Mouse (Mus musculus) neural tube, embryonic 10.5 days (tissue): ENCODE measurements around the gene Pappa2.
A peak's percentile ranks its signal among the peaks of the same experiment; 100 is the strongest.

ENCODE experiments used
- DNase-seq: peaks from one replicate; pipeline ENCODE4 v3.0.0-alpha.2; 2017; ENCODE audit warnings: low spot score; ENCODE audit errors: extremely low spot score

Gene Pappa2

DNA sequence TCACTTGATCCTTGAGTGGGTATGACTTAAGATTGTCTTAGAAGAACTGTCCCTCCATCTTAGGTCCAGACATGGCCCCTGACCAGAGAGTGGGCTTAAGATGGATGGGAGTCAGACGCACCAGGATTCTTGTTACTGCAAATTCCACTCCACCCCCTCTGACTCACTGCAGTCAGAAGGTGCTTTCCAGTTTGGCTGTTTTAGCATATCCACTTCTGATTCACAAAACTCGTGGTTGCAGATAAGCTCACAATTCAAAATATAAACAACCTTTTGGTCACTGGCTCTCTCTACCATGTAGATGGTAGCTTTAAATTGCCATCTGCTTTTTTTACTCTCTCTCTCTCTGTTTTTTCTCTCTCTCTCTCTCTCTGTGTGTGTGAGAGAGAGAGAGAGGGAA, 214.4 kb downstream of the Pappa2 start:
- no peak for DNase-seq

DNA sequence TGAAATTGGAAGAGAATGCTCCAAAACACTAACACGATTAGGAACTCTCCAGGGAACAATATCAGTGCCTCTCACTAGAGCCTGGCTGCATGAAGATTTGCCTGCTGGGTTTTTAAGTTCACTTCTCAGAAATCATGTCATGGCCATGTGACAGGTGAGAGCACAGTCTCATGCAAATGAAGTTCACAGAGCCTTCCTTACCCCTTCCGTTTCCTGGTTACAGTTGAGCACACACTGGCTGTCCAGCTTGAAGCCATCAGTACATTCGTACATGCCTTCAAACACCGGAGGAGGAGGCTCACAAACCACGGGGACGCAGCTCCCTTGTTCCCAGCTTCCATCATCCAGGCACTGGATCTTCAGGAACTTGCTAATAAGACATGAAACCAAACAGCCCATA, 215.6 kb downstream of the Pappa2 start:
- DNase-seq = no peak

- DNase-seq = no peak
Observed at GRCm38 (mm10) chr1:158764211-158764610, 216.1 kb downstream of the Pappa2 start.

DNA sequence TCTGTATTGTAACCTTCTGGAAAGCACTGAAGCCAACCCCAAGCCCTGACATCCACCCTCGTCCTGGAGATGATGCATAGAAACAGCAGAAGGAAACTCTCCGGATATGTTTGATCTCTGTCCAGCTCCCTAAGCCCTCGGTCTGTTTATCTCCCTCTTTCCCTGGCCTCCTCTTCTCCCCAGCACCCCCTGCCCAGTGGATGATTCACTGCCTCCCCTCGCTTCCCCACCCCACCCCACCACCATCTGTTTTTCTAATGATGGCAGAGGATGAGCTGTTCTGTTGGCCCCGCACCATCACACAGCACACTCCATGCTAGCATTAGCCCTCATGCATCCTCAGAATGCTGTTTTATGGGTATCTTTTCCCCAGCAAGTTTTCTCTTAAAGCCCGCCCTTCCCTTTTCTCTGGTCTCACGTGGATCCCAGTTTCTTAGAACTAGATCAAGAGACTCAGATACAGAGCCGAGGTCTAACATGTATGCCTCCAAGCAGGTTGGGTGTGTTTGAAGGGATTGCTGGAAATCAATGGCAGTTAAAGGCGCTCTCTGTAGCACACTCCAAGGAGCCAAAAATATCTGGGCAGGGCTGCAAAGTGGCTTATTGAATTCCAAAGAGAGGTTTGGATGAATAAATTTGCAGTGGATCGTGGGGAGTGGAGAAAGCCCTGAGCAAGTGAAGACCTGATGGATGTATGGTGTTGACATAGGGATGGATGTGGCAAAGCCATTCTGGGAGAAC, 231.8 kb downstream of the Pappa2 start:
- DNase-seq = peak; percentile 24

GRCm38 (mm10) chr1:158741449-158741848, 238.8 kb downstream of the Pappa2 start:
- peak; percentile 33 for DNase-seq

GRCm38 (mm10) chr1:158740949-158741348, 239.3 kb downstream of the Pappa2 start:
- no peak for DNase-seq

GRCm38 (mm10) chr1:158740161-158740766, 240.0 kb downstream of the Pappa2 start:
- DNase-seq = no peak

DNA sequence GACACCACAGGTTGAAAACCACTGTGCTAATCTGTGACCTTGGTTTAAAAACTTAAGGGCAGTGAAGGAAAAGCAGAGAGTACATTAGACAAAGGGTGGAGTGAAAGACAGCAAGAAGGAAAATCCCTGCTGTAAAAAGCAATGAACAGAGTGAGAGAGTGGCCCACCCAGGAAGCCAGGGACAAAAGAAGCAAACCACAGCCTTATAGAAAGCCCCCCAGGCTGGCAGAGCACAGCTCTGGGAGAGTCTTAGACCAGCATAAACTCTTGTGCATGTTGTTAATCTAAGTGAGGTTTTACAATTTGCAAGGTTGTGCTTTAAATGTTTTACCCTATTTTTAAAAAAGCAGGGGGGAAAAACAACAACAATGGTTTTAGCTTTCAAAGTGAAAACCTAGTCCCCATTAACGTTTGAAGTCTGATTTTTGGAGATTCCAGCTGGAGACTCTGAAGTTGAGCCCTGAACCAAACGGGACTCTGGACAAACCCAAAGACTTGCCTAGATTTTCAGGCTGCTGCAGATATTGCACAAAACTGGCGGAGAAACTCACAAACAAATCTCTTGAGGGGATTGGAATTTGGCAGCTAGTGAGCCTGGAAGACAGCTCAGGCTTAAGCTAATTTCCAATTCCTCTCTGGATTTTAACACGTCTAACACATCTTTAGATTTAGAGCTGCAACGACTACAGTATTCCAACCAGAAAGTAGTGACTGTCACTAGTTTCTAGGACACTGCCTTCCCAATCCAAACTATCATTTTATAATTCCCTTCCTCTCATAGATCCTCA, 241.0 kb downstream of the Pappa2 start:
- no peak for DNase-seq

DNA sequence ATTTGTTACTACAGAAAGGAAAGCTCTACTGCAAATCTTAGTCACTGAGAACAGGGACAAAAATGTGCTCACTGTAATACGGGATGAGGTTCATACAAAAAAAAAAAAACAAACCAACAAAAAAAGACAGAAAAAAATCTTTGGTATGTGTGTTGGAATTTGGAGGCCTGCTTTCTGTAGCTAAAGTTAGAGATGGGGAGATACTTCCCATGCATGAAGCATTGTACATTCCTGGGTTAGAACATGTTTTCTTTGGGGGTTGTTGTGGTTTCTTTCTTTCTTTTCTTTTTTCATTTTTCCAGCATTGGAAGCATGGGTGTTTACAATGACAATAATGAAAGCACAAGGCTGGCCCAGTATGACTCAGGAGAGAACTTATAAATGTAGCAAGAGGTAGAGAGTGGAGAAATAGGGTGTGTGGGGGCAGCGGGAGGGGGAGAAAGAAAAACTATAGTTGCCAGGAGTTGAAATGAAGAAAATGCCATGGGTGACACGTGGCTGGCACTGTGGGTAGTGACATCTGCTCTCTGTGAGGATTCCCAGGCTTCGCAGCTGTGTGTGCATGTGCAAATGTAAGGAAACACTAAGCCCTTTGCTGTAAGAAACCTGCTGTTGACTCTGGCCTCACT, 247.3 kb downstream of the Pappa2 start:
- no peak for DNase-seq

- DNase-seq = peak; percentile 39
Observed at GRCm38 (mm10) chr1:158713301-158714095, 266.8 kb downstream of the Pappa2 start.

GRCm38 (mm10) chr1:158701336-158701735, 279.0 kb downstream of the Pappa2 start:
- no peak for DNase-seq

GRCm38 (mm10) chr1:158700147-158700546, 280.1 kb downstream of the Pappa2 start:
- no peak for DNase-seq

GRCm38 (mm10) chr1:158699276-158699675, 281.0 kb downstream of the Pappa2 start:
- DNase-seq = no peak

- no peak for DNase-seq
Observed at GRCm38 (mm10) chr1:158697859-158698569, 282.3 kb downstream of the Pappa2 start.

GRCm38 (mm10) chr1:158697423-158697822, 282.9 kb downstream of the Pappa2 start:
- DNase-seq = no peak

GRCm38 (mm10) chr1:158687726-158688125, 292.6 kb downstream of the Pappa2 start:
- no peak for DNase-seq

DNA sequence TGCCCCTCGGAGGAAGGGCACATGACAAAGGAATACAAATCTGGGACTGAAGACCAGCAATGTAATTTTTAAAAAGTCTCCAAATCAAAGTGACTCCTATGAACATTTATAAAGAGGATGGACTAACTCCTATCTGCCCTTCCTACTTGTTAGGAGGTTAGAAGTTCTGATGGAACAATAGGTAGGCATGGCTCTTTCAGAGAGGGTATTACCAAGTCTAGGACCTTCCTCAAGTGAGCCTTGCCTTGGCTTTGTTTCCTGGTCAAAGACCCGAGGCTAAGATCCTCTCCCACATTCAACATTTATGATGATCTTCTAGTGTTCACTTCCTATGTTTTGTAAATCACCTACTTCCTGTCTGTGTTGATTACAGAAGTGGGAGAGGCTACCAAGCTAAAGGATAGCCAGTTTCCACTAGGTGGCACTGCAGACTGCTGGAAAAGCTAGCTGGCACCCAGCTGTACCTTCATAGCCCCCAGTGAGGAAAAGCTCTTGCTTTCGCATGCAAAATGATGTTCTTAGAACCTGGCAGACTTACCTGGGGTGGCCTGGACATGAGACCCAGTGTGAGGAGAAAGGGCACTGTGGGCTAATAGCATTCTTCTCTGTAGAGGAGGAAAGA, 310.2 kb downstream of the Pappa2 start:
- peak; percentile 57 for DNase-seq

DNA sequence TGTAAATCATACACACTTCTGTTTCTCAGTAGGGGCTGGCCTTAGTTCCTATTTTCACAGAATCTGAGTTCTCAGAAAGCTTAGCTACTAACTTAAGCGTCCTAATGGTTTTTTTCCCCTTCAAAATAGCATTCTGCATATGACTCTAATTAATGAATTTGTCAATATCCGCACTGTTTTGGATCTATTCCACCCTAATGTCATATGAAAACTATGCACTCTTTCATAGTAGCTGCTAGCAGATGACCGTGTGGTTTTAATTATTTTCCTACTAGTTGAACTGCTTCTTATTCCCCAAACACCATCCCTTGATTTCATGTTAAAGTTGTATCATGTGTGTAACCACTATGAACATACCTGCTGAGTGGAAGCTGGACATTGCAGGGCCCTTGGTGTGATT, 314.3 kb downstream of the Pappa2 start:
- DNase-seq = no peak
